Mouse (Mus musculus) R1 (cell line): ENCODE results near the gene Zfp969.
"Not testable (repeated sequence)": the region's sequence is repeated elsewhere in the genome, so short reads cannot be mapped to it uniquely, and the experiment has no call there.

Experiments used
- DNase-seq: peaks from one replicate; pipeline ENCODE4 v3.0.0-alpha.2; 2018; ENCODE audit warnings: low read depth, low spot score

Zfp969 gene

DNA sequence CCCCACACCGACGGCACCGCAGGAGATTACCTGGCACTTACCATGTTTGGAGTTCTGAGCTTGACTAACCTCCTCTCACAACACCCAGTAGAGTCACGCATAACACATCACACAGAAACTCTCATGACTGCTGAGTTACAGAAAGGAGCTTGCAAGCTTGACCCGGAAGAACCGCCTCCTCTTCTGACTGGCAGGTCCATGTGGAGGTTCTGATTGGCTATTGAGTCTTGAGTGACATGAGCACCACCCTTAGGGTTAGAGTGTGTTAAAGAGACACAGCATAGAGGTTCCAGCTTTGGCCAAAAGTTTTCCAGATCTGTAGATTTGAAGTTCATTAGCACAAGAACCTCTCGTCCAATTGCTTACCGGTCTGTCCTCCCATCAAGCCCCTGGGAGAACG, at the start of gene Zfp969:
Zfp969 (minus strand) TSS at position 101 of the 400 bp plus-strand sequence.
- DNase-seq, result not testable (repeated sequence)

DNA sequence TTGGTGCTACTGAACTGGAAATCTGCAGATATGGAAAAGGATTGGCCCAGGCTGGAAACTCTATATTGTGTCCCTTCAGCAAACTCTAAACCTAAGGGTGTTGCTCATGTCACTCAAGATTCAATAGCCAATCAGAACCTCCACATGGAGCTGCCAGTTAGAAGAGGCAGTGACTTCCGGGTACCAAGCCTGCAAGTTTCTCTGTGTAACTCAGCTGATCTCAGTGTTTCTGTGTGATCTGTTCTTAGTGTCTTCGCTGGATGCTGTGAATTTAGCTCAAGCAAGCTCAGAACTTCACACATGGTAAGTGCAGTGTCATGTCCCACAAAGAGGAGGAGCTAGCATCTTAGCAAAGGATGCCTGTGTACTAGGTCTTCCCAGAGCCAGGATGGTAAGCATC, 37.8 kb upstream of the Zfp969 start, which contains the start of gene Gm2007:
Gm2007 (plus strand) TSS at position 301 of the 400 bp plus-strand sequence.
- not testable (repeated sequence) for DNase-seq

DNA sequence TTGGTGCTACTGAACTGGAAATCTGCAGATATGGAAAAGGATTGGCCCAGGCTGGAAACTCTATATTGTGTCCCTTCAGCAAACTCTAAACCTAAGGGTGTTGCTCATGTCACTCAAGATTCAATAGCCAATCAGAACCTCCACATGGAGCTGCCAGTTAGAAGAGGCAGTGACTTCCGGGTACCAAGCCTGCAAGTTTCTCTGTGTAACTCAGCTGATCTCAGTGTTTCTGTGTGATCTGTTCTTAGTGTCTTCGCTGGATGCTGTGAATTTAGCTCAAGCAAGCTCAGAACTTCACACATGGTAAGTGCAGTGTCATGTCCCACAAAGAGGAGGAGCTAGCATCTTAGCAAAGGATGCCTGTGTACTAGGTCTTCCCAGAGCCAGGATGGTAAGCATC, 59.8 kb downstream of the Zfp969 start, which contains the start of gene Gm11007:
Gm11007 (plus strand) TSS at position 301 of the 400 bp plus-strand sequence.
- not testable (repeated sequence) for DNase-seq
